Mouse (Mus musculus) layer of hippocampus, adult 2 months (tissue): ENCODE measurements at regions not wholly inside any gene's neighbourhood (a gene's known extent, or its start where the extent isn't known, plus 50 kb on each side); places are given as distances from the start of the nearest gene placed in this dataset.

Experiments used
- DNase-seq, 2 experiments: peaks; one replicate each; pipeline ENCODE4 v3.0.0; 2022; ENCODE audit warnings: low spot score in 2 of 2
- H3K27ac ChIP-seq: fragments of 200-600 bp; 2 replicates; pipeline ENCODE4 v1.8.1; 2022
- H3K4me3 ChIP-seq: fragments of 200-600 bp; 2 replicates; pipeline ENCODE4 v1.8.1; 2022; ENCODE audit warnings: mild to moderate bottlenecking
- CTCF ChIP-seq: fragments of 200-600 bp; conservative IDR thresholded peaks from 2 replicates; pipeline ENCODE4 v1.8.1; 2022; ENCODE audit warnings: antibody characterized with exemption, mild to moderate bottlenecking, moderate library complexity

GRCm38 (mm10) chr11:54195954-54196353 lies 53.5 kb downstream of the Csf2 start:
- no peak for TF ChIP-seq CTCF
- DNase-seq: peak; percentile 24 to 42
- no peak overlapping the region for H3K4me3 ChIP-seq
- no peak overlapping the region for H3K27ac ChIP-seq

- H3K27ac ChIP-seq: no peak overlapping the region
- no peak for TF ChIP-seq CTCF
- no peak for DNase-seq
- no peak overlapping the region for H3K4me3 ChIP-seq
Observed at GRCm38 (mm10) chr11:54194733-54195132, 54.7 kb downstream of the Csf2 start.

- TF ChIP-seq CTCF: no peak
- H3K4me3 ChIP-seq: no peak overlapping the region
- no peak for DNase-seq
- no peak overlapping the region for H3K27ac ChIP-seq
Observed at GRCm38 (mm10) chr11:54192275-54192674, 57.2 kb downstream of the Csf2 start.

GRCm38 (mm10) chr11:54187826-54188225 lies 61.6 kb downstream of the Csf2 start:
- DNase-seq: no peak
- no peak for TF ChIP-seq CTCF
- Histone ChIP-seq H3K27ac (no peak overlapping the region), H3K4me3 (no peak overlapping the region)

GRCm38 (mm10) chr11:54187377-54187776 lies 62.1 kb downstream of the Csf2 start:
- Histone ChIP-seq H3K4me3 (no peak overlapping the region), H3K27ac (no peak overlapping the region)
- no peak for DNase-seq
- TF ChIP-seq CTCF: no peak

GRCm38 (mm10) chr11:54185710-54186325 lies 63.6 kb downstream of the Csf2 start:
- no peak overlapping the region for H3K4me3 ChIP-seq
- no peak for TF ChIP-seq CTCF
- H3K27ac ChIP-seq: no peak overlapping the region
- no peak for DNase-seq

GRCm38 (mm10) chr11:54181696-54182323 lies 67.7 kb downstream of the Csf2 start:
- TF ChIP-seq CTCF: no peak
- DNase-seq: no peak
- no peak overlapping the region for H3K27ac ChIP-seq
- no peak overlapping the region for H3K4me3 ChIP-seq
